Mouse (Mus musculus) hindbrain, postnatal 0 days (tissue): ENCODE results near the gene Mbtps2. TPM values are rescaled to one million over a fixed set of nuclear protein-coding genes. Genes with fewer than 3 reads are reported as not detected.

Experiments
- ATAC-seq: fragments of 200-750 bp; cut with Nextera tagmentation; 2 replicates; pipeline ENCODE4 v1.8.0; 2017; ENCODE audit warnings: mild to moderate bottlenecking, moderate TSS enrichment, moderate library complexity
- DNase-seq: peaks from one replicate; pipeline ENCODE4 v3.0.0-alpha.2; 2015; ENCODE audit warnings: low spot score
- H3K27ac ChIP-seq: fragments of 300-500 bp; sonication (generic); 2 replicates; pipeline ENCODE4 v1.5.1; 2014; ENCODE audit warnings: mild to moderate bottlenecking
- H3K27me3 ChIP-seq: fragments of 300-500 bp; sonication (generic); 2 replicates; pipeline ENCODE4 v1.6.1; 2014; ENCODE audit warnings: low read length, mixed read lengths; ENCODE audit not compliant: insufficient read depth
- H3K36me3 ChIP-seq: fragments of 300-500 bp; sonication (generic); 2 replicates; pipeline ENCODE4 v1.6.1; 2014; ENCODE audit warnings: low read length, mixed read lengths; ENCODE audit not compliant: insufficient read depth
- H3K4me1 ChIP-seq: fragments of 300-500 bp; sonication (generic); 2 replicates; pipeline ENCODE4 v1.6.1; 2014; ENCODE audit warnings: antibody characterized with exemption, low read length, mixed read lengths; ENCODE audit not compliant: insufficient read depth
- H3K4me2 ChIP-seq: fragments of 300-500 bp; sonication (generic); 2 replicates; pipeline ENCODE4 v1.6.1; 2014; ENCODE audit warnings: low read depth, mild to moderate bottlenecking, low read length, moderate library complexity, mixed read lengths
- H3K4me3 ChIP-seq: fragments of 300-500 bp; sonication (generic); 2 replicates; pipeline ENCODE4 v1.5.1; 2014; ENCODE audit warnings: low read length
- H3K9ac ChIP-seq: fragments of 300-500 bp; sonication (generic); replicated peaks from 2 replicates; pipeline ENCODE4 v1.6.1; 2014; ENCODE audit warnings: mild to moderate bottlenecking, low read length, moderate library complexity, mixed read lengths
- H3K9me3 ChIP-seq: fragments of 300-500 bp; sonication (generic); 2 replicates; pipeline ENCODE4 v1.6.1; 2016; ENCODE audit warnings: low read length, mixed read lengths
- CTCF ChIP-seq: IDR thresholded peaks from 2 replicates; pipeline ENCODE4 v1.5.1; 2016; ENCODE audit warnings: antibody characterized with exemption, control low read depth, low read depth
- WGBS: fragments of 180-500 bp; shearing (Covaris S2); extraction: QIAGEN DNeasy Blood & Tissue Kit; methylation state at CpG from one replicate; pipeline ENCODE4 v1.1.7; 2014; 5-methylcytosine and 5-hydroxymethylcytosine counted together
- polyA plus RNA-seq: library from polyadenylated mRNA; unstranded; fragments of >200 nt; fragmentation: Nextera tagmentation; extraction: Ambion mirVana; gene quantifications from 2 replicates; pipeline ENCODE4 v1.2.1, GENCODE M21; 2015
- total RNA-seq: library from RNA; depleted of rRNA; stranded (reverse); fragments of >200 nt; gene quantifications from 2 replicates; pipeline ENCODE4 v1.2.3, GENCODE M21; 2014

Mbtps2 gene
- total and polyA plus RNA-seq, 2 experiments from 2014 or later = 14.5 to 21.6 TPM

DNA sequence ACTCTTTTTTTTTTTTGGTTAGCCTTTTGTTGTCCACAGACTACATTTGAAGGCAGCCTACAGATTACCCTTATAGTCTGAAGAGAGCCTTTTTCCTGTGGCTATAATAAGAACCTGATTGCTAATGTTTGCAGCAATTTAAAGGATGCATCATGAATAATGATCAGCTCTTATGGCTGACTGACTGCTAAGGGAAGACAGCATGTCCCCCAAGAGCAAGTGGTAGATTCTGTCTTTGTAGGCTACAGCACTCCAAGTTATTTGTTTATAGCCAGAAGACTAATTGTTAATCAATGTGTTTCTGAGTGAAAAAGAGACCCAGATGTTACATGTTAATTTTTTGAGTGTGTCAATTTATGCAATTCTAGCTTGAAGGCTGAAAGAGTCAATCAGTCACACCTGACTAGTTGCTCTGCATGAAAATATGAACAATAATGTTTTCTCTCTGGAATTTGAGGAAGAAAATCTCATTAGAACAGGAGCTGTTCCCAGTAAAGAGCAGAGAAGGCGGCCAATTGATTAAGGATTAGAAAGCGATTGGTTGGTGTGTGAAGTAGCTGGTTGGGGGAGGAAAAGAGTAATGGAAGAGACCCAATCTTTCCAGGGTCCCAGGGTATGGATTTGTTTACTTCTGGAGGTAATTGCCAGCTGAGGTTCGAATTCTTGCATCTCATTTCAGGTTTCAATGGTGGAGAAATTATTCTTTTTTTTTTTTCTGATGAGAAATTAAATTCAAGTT, 35.3 kb upstream of the Mbtps2 start:
- WGBS = 46% methylated on average over 3 of the region's 3 CpGs
- no peak for TF ChIP-seq CTCF
- H3K27ac ChIP-seq = no peak overlapping the region
- ATAC-seq = no peak
- H3K4me2 ChIP-seq = no peak overlapping the region
- DNase-seq = no peak
- no peaks in the 10 kb centered on the region for H3K9me3 ChIP-seq
- H3K27me3 ChIP-seq = no peaks in the 10 kb centered on the region
- no peak overlapping the region for H3K9ac ChIP-seq
- no peaks in the 10 kb centered on the region for H3K36me3 ChIP-seq
- H3K4me1 ChIP-seq = no peaks in the 10 kb centered on the region
- no peak overlapping the region for H3K4me3 ChIP-seq

DNA sequence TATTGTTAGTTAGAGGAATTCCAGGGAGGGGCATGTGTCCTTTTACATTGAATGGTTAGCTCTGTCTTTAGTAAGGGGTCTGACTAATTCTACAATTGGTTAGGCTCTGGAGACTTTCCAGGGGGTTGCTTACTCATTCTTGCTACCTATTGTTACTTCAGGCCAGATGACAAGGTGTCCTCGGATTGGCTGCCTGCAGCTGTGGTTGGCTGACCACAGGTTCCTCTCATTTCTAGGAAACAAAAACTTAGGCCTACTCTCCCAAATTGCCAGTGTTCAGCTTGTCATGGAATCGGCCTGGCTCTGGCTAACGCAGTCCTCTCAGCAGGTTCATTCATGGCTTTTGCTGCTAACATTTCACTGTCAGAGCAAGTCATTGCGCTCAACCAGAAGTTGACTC, 31.8 kb upstream of the Mbtps2 start:
- 63% methylated on average over 4 of the region's 4 CpGs for WGBS
- Histone ChIP-seq H3K4me1 (no peaks in the 10 kb centered on the region), H3K27ac (no peak overlapping the region), H3K4me2 (no peak overlapping the region), H3K27me3 (no peaks in the 10 kb centered on the region), H3K4me3 (no peak overlapping the region), H3K9ac (no peak overlapping the region), H3K36me3 (no peaks in the 10 kb centered on the region), H3K9me3 (no peaks in the 10 kb centered on the region)
- no peak for DNase-seq
- ATAC-seq = no peak
- TF ChIP-seq CTCF = no peak

DNA sequence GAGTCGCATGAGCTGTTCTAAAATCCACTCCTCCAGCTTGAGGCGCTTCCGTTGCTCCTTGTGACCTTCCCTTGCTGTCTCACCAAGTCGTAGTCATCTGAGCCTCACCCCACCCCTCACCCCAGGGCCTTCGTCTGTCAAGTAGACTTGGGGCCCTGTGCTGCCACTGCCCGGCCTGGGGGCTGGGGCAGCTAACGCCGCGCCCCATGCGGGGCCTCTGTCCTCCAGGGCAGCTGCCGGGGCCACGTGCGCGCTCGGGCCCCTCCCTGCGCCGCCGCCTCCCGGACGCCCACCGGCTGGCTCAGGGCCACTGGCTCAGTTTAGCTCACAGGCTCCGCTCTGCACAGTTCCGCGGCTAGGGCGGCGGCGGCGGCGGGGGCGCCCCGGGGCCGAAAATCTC, 14.4 kb upstream of the Mbtps2 start:
- Histone ChIP-seq H3K27me3 (no peaks in the 10 kb centered on the region), H3K27ac (no peak overlapping the region), H3K4me2 (peak overlapping the region; percentile 45), H3K36me3 (no peaks in the 10 kb centered on the region), H3K9ac (no peak overlapping the region), H3K4me1 (no peaks in the 10 kb centered on the region), H3K9me3 (no peaks in the 10 kb centered on the region), H3K4me3 (no peak overlapping the region)
- DNase-seq (no peak), ATAC-seq (no peak)
- TF ChIP-seq CTCF = no peak
- WGBS = 30% methylated on average over 32 of the region's 32 CpGs

DNA sequence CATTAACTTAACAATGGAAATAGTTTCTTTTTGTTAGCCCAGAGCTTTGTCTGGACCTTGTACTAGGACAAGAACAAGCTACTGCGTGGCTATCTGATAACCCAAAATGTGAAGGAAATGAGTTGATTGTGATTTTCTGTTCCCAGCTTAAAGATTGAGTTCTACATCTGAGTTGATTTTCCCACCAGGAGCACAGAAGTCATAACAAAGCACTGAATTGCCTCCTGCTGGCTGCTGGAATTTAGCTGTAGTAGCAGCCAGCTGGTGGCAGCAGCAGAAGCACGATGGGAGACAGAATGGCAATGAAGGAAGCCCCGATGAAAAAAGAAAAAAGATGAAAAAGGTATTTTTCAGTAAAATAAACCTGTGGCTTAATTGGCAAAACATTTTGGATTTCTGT, 2.9 kb upstream of the Mbtps2 start:
- Histone ChIP-seq H3K4me2 (no peak overlapping the region), H3K27ac (no peak overlapping the region)
- DNase-seq = peak; percentile 75

DNA sequence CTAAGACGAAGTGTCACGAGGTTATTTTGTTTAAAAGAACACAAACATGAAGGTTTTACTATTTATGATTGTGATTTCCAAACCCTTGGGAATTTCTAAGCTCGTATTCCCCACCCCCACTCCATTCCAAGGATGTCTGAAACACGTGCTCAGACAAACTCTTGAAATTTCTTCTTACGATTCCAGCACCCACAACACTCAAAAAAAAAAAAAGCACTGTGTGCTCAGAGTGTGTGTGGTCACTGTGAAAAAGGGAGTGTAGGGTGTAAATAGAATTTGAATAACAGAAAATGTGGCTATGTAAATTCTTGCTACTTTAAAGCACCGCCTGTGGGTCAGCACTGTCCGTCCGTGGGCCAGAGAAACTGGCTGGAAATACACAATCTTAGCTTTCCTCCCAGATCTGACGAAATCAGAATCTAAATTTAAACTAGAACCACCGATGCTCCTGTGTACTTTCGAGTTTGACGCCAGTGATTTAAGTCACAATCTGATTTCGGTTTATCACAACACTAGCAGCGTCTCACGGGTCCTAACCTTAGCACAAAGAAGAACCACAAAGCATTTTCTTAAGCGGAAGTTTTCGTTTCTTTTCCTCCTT, 830 bp downstream of the Mbtps2 start:
- H3K9me3 ChIP-seq = no peaks in the 10 kb centered on the region
- H3K4me3 ChIP-seq = peak overlapping the region; percentile 56
- 28% methylated on average over 17 of the region's 17 CpGs for WGBS
- H3K4me2 ChIP-seq = peak overlapping the region; percentile 54
- H3K36me3 ChIP-seq = no peaks in the 10 kb centered on the region
- DNase-seq (peak; percentile 39), ATAC-seq (peak; percentile 27)
- peak overlapping the region; percentile 93 for H3K27ac ChIP-seq
- H3K9ac ChIP-seq = peak overlapping the region; percentile 72
- no peak for TF ChIP-seq CTCF
- H3K4me1 ChIP-seq = no peaks in the 10 kb centered on the region
- H3K27me3 ChIP-seq = no peaks in the 10 kb centered on the region

More for the DNA sequence above, 2.9 kb upstream of the Mbtps2 start:
- Histone ChIP-seq H3K9me3 (no peaks in the 10 kb centered on the region), H3K9ac (no peak overlapping the region), H3K4me3 (no peak overlapping the region), H3K27me3 (no peaks in the 10 kb centered on the region), H3K4me1 (no peaks in the 10 kb centered on the region), H3K36me3 (no peaks in the 10 kb centered on the region)
- no peak for ATAC-seq
- 19% methylated on average over 3 of the region's 3 CpGs for WGBS
- peak; percentile 61 for TF ChIP-seq CTCF

DNA sequence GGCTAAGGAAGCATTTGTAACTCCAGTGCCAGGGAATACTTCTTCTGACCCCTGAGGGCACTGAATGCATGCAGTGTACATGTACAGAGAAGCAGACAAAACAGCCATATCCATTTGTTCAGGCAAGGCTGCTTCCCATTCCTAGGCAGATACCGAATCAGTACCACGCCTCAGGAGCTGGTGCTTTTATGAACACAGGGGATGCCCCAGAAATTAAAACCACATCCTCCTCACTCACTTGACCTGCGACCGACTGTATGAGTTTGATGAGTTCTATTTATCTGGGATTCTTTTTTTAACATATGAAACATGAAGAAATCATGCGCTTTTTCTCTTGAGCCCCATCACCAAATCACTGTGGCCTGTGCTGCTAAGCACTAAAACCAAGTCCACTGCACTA, 1.7 kb downstream of the Mbtps2 start:
- Histone ChIP-seq H3K4me3 (no peak overlapping the region; the same call in 1 of the 2 replicates), H3K27me3 (no peaks in the 10 kb centered on the region), H3K9me3 (no peaks in the 10 kb centered on the region), H3K36me3 (no peaks in the 10 kb centered on the region), H3K4me1 (no peaks in the 10 kb centered on the region), H3K4me2 (peak overlapping the region; percentile 54), H3K9ac (0 out of 2 replicates have a peak overlapping the region, but pooled peaks have one; percentile 72), H3K27ac (no peak overlapping the region)
- TF ChIP-seq CTCF = no peak
- DNase-seq = no peak
- WGBS = 80% methylated on average over 5 of the region's 5 CpGs
- ATAC-seq = no peak

DNA sequence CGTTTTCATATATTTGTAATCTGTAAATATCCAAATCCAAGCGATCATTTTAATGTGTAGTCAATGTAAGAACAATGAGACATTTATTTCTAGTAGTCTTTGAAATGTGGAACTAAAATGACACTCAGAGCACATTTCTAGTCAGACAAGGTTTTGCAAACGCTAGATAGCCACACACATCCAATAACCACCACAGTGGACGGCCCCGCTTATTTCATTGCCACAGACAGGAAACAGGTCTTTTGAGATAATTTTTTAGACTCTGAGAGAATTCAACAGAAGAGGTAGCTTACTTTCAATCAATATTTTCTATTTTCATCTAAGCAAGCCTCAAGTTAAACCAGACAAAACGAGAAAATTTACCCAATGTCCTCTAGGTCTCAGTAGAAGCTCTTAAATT, 2.6 kb downstream of the Mbtps2 start:
- H3K27me3 ChIP-seq = no peaks in the 10 kb centered on the region
- no peak overlapping the region for H3K9ac ChIP-seq
- H3K36me3 ChIP-seq = no peaks in the 10 kb centered on the region
- H3K27ac ChIP-seq = no peak overlapping the region
- H3K4me2 ChIP-seq = no peak overlapping the region
- no peaks in the 10 kb centered on the region for H3K9me3 ChIP-seq
- ATAC-seq (no peak), DNase-seq (no peak)
- TF ChIP-seq CTCF = no peak
- WGBS = 87% methylated on average over 6 of the region's 6 CpGs
- H3K4me3 ChIP-seq = no peak overlapping the region
- H3K4me1 ChIP-seq = no peaks in the 10 kb centered on the region
